Mouse (Mus musculus): ENCODE measurements around the gene Dctpp1. TPM values are rescaled to one million over a fixed set of nuclear protein-coding genes. Genes with fewer than 3 reads are reported as not detected.

The Dctpp1 gene
- polyA plus RNA-seq, 1 experiment from 2014 or later: 114 TPM

DNA sequence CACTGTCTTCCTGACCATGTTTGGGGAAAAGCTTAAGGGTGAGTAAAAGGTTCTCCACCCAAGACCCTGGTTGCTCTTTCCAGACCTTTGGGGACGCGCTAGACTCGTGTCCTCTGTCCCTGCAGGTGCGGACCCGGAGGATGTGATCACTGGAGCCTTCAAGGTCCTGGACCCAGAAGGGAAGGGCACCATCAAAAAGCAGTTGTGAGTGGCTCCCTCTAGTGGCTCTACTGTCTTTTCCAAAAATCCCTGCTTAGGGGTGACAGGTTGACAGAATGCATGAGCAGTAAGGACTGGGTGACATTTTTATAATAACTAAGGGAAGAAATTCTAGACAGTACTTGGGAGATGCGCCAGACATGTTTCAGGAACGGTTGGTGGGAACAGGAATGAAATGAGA is 47.0 kb downstream of the Dctpp1 start:
- no peaks in the 10 kb centered on the region for H3K36me3 ChIP-seq (replicated peaks)
- no peak overlapping the region for H3K4me3 ChIP-seq
- H3K4me1 ChIP-seq: peaks cover 16% of the 10 kb centered on the region
- no peak overlapping the region for H3K4me2 ChIP-seq
- 0 out of 2 replicates have a peak, but pooled peaks cover 4% of the 10 kb centered on the region for H3K27me3 ChIP-seq (replicated peaks)
- no peak for ATAC-seq (replicated peaks)
- 42% methylated on average over 7 of the region's 7 CpGs for WGBS
- H3K9ac ChIP-seq: no peak overlapping the region
- no peak overlapping the region for H3K27ac ChIP-seq
- H3K9me3 ChIP-seq: no peaks in the 10 kb centered on the region

DNA sequence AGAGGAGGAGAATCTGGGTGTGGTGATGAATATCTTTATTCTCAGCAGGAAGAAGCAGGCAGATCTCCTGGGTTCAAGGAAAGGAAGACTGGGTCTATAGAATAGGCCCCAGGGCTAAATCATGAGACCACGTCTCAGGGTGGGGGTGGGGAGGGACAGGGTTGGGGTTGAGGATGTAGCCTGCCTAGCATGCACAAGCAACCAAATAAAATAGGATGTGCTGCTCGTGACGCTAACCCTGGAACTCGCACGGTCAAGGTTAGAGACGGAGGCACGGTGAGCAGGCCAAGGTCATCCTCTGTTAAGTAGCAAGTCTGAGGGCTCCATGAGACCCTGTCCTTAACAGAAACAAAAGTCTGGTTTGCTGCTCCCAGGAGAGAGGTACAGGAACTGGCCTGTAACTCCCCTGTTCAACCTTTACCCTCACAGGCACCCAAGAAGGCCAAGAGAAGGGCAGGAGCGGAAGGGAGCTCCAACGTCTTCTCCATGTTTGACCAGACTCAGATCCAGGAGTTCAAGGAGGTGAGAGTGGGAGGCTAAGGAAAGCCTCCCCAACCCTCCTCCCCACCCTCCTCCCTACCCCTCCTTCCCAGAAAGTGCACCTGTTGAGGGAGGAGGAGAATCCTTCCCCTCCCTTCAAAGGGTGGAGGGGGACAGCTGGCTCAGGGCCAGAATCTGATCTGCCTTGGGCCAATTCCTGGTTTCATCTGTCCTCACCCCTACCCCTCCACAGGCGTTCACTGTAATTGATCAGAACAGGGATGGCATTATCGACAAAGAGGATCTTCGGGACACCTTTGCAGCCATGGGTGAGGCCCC is 47.9 kb downstream of the Dctpp1 start:
- Histone ChIP-seq H3K9ac (no peak overlapping the region), H3K4me3 (no peak overlapping the region), H3K36me3 (replicated peaks) (no peaks in the 10 kb centered on the region), H3K9me3 (no peaks in the 10 kb centered on the region), H3K27ac (no peak overlapping the region), H3K4me1 (peaks cover 18% of the 10 kb centered on the region), H3K27me3 (replicated peaks) (0 out of 2 replicates have a peak, but pooled peaks cover 4% of the 10 kb centered on the region), H3K4me2 (no peak overlapping the region)
- ATAC-seq (replicated peaks): no peak
- WGBS: 88% methylated on average over 12 of the region's 12 CpGs

DNA sequence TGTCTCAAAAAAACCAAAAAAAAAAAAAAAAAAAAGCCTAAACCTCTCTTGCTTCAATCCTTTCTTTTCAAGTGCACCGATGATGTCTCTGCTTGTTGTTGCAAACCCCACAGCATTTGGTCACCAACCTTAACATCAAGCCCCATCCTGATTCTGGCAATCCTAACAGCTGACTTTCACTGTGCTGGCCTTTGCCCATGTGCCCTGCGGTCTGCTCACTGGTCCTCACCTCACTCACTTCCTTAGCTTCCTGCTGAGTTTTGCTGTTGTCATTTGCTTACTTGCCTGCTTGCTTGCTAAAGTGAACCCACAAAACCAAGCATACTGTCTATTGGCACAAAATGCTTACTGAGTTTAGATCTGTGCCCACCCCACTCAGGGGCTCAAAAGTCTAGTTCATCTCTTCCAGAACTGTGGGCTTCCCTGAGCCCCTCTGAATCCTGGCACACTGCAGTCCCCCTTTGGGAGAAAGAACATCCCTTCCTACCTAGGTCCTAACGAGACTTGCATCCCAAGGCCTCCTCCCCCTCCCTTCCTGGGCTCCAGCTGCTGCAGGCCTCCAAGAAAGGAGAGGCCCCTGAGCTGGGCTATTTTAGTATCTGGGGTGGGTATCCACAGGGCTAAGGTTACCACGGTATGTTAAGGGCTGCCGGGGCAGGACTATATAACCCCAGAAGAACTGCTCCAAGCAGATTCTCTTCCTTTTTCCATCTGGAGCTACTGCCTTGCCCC is 49.3 kb downstream of the Dctpp1 start:
- ATAC-seq (replicated peaks): no peak
- H3K4me1 ChIP-seq: peaks cover 33% of the 10 kb centered on the region
- no peaks in the 10 kb centered on the region for H3K36me3 ChIP-seq (replicated peaks)
- no peak overlapping the region for H3K27ac ChIP-seq
- H3K27me3 ChIP-seq (replicated peaks): 0 out of 2 replicates have a peak, but pooled peaks cover 4% of the 10 kb centered on the region
- no peak overlapping the region for H3K9ac ChIP-seq
- 74% methylated on average over 5 of the region's 5 CpGs for WGBS
- no peak overlapping the region for H3K4me2 ChIP-seq
- no peak overlapping the region for H3K4me3 ChIP-seq
- H3K9me3 ChIP-seq: no peaks in the 10 kb centered on the region

DNA sequence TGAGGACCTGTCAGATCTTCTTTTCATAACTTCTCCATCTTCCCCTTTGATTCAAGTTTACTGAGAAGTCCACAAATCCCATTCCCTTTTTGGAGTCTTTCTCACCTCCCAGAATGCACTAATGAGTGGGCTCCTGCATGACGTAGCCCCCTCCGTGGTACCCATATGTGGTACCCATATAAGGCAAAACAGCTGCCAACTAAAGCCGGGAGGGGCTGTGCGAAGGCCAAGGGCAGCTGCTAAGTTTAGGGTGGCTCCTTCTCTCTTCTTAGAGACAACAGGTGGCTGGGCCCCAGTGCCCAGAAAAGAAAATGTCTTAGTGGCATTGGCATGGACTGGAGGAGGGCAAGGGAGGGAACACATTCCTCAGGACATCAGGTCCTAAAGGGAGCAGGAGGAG is 50.2 kb downstream of the Dctpp1 start:
- Histone ChIP-seq H3K27me3 (replicated peaks) (0 out of 2 replicates have a peak, but pooled peaks cover 4% of the 10 kb centered on the region), H3K9me3 (no peaks in the 10 kb centered on the region), H3K27ac (no peak overlapping the region), H3K4me3 (no peak overlapping the region), H3K36me3 (replicated peaks) (no peaks in the 10 kb centered on the region), H3K4me2 (no peak overlapping the region), H3K9ac (no peak overlapping the region), H3K4me1 (peaks cover 40% of the 10 kb centered on the region)
- no peak for ATAC-seq (replicated peaks)
- WGBS: 94% methylated on average over 4 of the region's 4 CpGs

DNA sequence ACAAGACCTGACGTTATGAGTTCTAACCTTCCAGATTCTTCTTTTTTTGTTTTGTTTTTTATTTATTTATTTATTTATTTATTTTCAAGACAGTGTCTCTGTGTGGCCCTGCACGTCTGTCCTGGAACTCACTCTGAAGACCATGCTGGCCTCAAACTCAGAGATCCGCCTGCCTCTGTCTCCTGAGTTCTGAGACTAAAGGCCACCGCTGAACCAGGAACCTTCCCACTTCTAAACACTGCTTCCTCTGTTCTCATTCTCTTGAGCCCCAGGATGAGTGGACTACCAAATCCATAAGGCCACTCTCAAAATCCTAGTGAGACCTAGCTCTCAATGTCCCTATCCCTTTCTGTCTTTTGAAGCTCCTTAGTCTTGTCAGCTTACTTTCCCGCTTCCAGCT is 50.7 kb downstream of the Dctpp1 start:
- Histone ChIP-seq H3K27me3 (replicated peaks) (0 out of 2 replicates have a peak, but pooled peaks cover 4% of the 10 kb centered on the region), H3K9ac (peak overlapping the region; percentile 33; the same call in 1 of the 2 replicates), H3K9me3 (no peaks in the 10 kb centered on the region), H3K4me2 (peak overlapping the region; percentile 73), H3K36me3 (replicated peaks) (no peaks in the 10 kb centered on the region), H3K4me1 (peaks cover 40% of the 10 kb centered on the region), H3K27ac (peak overlapping the region; percentile 90), H3K4me3 (no peak overlapping the region)
- 81% methylated on average over 5 of the region's 5 CpGs for WGBS
- no peak for ATAC-seq (replicated peaks)

DNA sequence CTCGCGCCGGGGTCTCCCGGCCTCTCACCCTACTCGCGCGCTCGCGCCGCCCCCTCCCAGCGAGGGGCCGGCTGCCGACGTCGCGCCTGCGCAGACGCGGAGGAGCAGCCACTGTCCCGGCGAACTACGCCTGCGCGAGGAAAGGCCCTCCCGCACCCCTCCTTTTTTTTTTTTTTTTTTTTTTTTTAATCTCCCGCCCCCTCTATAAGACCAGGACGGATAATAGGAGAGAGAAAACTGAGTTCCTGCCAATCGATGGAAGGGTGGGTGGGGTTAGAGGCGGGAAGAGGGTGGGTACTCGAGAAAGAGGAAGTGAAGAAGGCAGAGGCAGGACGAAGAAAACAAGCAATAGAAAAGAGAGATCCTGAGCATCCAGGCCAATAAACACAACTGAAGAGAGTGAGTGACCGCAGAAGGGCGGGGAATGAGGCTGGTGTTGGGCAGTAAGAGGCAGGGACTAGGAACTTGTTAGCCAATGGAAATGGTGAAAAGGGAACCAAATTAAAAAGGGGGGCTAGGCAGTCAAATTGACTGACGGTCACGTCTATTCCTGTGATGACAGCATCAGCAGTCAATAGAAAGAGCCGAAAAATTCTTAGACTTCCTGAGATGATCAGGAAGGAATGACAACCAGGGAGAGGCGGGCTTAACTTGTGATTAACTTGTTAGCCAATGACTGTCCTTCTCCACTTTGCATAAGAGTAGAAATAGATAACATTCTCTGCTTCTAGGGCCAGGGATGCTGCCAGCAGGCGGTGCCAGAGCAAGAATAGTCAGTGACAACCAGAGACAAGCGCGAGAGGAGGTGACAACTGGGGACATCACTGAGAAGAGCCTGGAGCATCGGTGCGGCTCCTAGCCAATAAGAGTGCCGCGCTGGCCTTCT is 51.7 kb downstream of the Dctpp1 start, which contains the start of gene Mylpf:
TSS of gene Mylpf (plus strand) at position 338 of the 886 bp plus-strand sequence.
- H3K4me2 ChIP-seq: peak within 1 kb of the TSS; percentile 99
- H3K4me1 ChIP-seq: peaks cover 42% of the 10 kb centered on the region
- H3K27me3 ChIP-seq (replicated peaks): 0 out of 2 replicates have a peak, but pooled peaks cover 1% of the 10 kb centered on the region
- H3K4me3 ChIP-seq: peak within 1 kb of the TSS; percentile 98
- H3K9ac ChIP-seq: peak within 1 kb of the TSS; percentile 97
- H3K9me3 ChIP-seq: no peaks in the 10 kb centered on the region
- WGBS: under 1% methylated on average over 44 of the region's 44 CpGs
- peak within 1 kb of the TSS; percentile 90 for H3K27ac ChIP-seq
- peak; percentile 96 for ATAC-seq (replicated peaks)
- 0 out of 2 replicates have a peak, but pooled peaks cover under 1% of the 10 kb centered on the region for H3K36me3 ChIP-seq (replicated peaks)

DNA sequence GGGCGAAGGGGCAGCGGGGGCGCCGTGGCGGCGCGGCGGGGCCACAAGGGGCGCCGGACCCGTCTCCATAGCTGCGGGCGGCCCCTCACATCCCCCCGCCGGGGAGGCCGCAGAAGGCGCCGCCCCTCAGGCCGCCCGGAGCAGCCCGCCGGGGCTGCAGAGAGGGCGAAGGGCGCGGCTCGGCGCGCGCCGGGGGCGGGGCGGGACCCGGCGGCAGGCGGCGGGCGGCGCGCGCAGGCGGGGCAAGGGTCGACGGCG is 52.3 kb downstream of the Dctpp1 start, which contains the start of gene Tbc1d10b:
TSS of gene Tbc1d10b (minus strand) at position 174 of the 258 bp plus-strand sequence.
- peak within 1 kb of the TSS; percentile 90 for H3K27ac ChIP-seq
- 1% methylated on average over 40 of the region's 44 CpGs for WGBS
- peak; percentile 21; the same call in 1 of the 2 replicates for ATAC-seq (replicated peaks)
- peak within 1 kb of the TSS; percentile 98 for H3K4me3 ChIP-seq
- peak within 1 kb of the TSS; percentile 99 for H3K4me2 ChIP-seq
- no peaks in the 10 kb centered on the region for H3K9me3 ChIP-seq
- peak within 1 kb of the TSS; percentile 97 for H3K9ac ChIP-seq
- no peaks in the 10 kb centered on the region for H3K27me3 ChIP-seq (replicated peaks)
- 0 out of 2 replicates have a peak, but pooled peaks cover 5% of the 10 kb centered on the region for H3K36me3 ChIP-seq (replicated peaks)
- peaks cover 42% of the 10 kb centered on the region for H3K4me1 ChIP-seq

DNA sequence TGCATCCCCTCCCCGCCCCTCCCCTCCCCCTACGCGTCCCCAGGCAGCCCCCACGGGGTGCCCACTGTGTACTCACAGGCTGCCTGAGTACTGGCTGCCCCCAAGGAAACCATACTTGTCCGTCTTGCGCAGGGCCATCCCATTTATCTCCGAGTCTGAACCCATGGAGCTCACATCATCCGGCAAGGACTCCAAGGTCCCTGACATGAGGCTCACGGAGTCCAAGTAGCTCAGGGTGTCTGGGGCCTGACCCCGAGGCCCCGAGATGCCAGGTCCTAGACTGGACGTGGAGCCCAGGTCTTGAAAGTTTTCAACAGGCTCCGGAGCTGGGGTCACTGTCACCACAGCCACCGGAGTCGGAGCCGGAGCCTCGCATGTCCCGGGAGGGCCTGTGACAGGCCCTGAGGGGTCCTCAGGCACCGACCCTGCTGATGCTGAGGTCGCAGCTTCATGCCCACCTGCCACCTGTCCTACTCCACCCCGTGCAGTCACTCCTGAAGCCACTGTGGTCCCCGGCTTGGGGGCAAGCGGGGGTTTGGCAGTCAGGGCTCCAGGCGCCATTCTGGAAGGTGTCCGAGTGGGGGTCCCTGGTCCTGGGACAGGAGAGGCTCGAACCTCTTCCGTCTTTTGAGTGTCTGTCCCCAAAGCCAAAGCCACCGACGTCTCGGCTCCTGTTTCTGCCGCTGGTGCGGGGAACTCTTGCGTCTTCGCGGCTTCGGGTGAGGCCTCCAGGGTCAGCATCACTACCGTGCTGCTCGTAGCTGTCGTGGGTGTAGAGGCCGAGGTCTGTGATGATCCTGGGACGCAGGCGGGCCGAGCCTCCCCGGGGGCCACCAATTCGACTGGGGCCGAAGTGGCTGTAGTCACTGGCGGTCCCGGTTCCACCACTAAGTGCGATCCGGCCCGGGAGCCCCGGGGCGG is 52.9 kb downstream of the Dctpp1 start:
- Histone ChIP-seq H3K9ac (peak overlapping the region; percentile 97), H3K9me3 (no peaks in the 10 kb centered on the region), H3K27ac (peak overlapping the region; percentile 90), H3K4me3 (peak overlapping the region; percentile 98), H3K4me2 (peak overlapping the region; percentile 99), H3K4me1 (peaks cover 42% of the 10 kb centered on the region), H3K27me3 (replicated peaks) (no peaks in the 10 kb centered on the region), H3K36me3 (replicated peaks) (peaks cover 11% of the 10 kb centered on the region; the same call in 1 of the 2 replicates)
- WGBS: under 1% methylated on average over 53 of the region's 53 CpGs
- ATAC-seq (replicated peaks): 0 out of 2 replicates have a peak, but pooled peaks have one; percentile 5

Other genes starting within 250 kb of the Dctpp1 start
- gene Mvp, start 246.1 kb downstream of the Dctpp1 start, polyA plus RNA-seq (2015; fragmentation: Nextera tagmentation; extraction: Ambion mirVana): 4.0 and 4.5 TPM in 2 replicates
- 1.0 TPM in 1 of 2 replicates, not detected in the other for gene Pagr1b, start 244.2 kb downstream of the Dctpp1 start, polyA plus RNA-seq (2015; fragmentation: Nextera tagmentation; extraction: Ambion mirVana)
- 46.9 and 73.4 TPM in 2 replicates for gene Pagr1a, start 243.4 kb downstream of the Dctpp1 start, polyA plus RNA-seq (2015; fragmentation: Nextera tagmentation; extraction: Ambion mirVana)
- 44.9 and 52.6 TPM in 2 replicates for gene Gm42742, start 239.6 kb downstream of the Dctpp1 start, polyA plus RNA-seq (2015; fragmentation: Nextera tagmentation; extraction: Ambion mirVana)
- gene Prrt2, start 239.5 kb downstream of the Dctpp1 start, polyA plus RNA-seq (2015; fragmentation: Nextera tagmentation; extraction: Ambion mirVana): 40.7 and 42.3 TPM in 2 replicates
- gene Maz, start 233.7 kb downstream of the Dctpp1 start, polyA plus RNA-seq (2015; fragmentation: Nextera tagmentation; extraction: Ambion mirVana): 78.0 and 89.8 TPM in 2 replicates
- gene Kif22, start 218.2 kb downstream of the Dctpp1 start, polyA plus RNA-seq (2015; fragmentation: Nextera tagmentation; extraction: Ambion mirVana): 21.4 and 24.8 TPM in 2 replicates
- not detected in 2 replicates for gene Zg16, start 173.4 kb downstream of the Dctpp1 start, polyA plus RNA-seq (2015; fragmentation: Nextera tagmentation; extraction: Ambion mirVana)
- gene AI467606, start 169.3 kb downstream of the Dctpp1 start, polyA plus RNA-seq (2015; fragmentation: Nextera tagmentation; extraction: Ambion mirVana): 1.9 and 2.3 TPM in 2 replicates
- 0.76 and 0.83 TPM in 2 replicates for gene Qprt, start 138.5 kb downstream of the Dctpp1 start, polyA plus RNA-seq (2015; fragmentation: Nextera tagmentation; extraction: Ambion mirVana)
- 0.04 TPM in 1 of 2 replicates, not detected in the other for gene Spn, start 122.9 kb downstream of the Dctpp1 start, polyA plus RNA-seq (2015; fragmentation: Nextera tagmentation; extraction: Ambion mirVana)
- gene Cd2bp2, start 64.7 kb downstream of the Dctpp1 start, polyA plus RNA-seq (2015; fragmentation: Nextera tagmentation; extraction: Ambion mirVana): 82.1 and 82.6 TPM in 2 replicates
- 39.6 and 44.8 TPM in 2 replicates for gene Tbc1d10b, start 52.2 kb downstream of the Dctpp1 start, polyA plus RNA-seq (2015; fragmentation: Nextera tagmentation; extraction: Ambion mirVana)
- gene Mylpf, start 51.8 kb downstream of the Dctpp1 start, polyA plus RNA-seq (2015; fragmentation: Nextera tagmentation; extraction: Ambion mirVana): 3.9 and 5.0 TPM in 2 replicates
- gene Zfp553, start 27.6 kb downstream of the Dctpp1 start, polyA plus RNA-seq (2015; fragmentation: Nextera tagmentation; extraction: Ambion mirVana): 63.7 and 64.1 TPM in 2 replicates
- gene Sept1, start 27.6 kb downstream of the Dctpp1 start, polyA plus RNA-seq (2015; fragmentation: Nextera tagmentation; extraction: Ambion mirVana): 17.0 and 18.2 TPM in 2 replicates
- 72.0 and 73.1 TPM in 2 replicates for gene Zfp771, start 16.4 kb downstream of the Dctpp1 start, polyA plus RNA-seq (2015; fragmentation: Nextera tagmentation; extraction: Ambion mirVana)
- 59.9 and 62.3 TPM in 2 replicates for gene Sephs2, start 13.3 kb upstream of the Dctpp1 start, polyA plus RNA-seq (2015; fragmentation: Nextera tagmentation; extraction: Ambion mirVana)
- gene Itgal, start 35.6 kb upstream of the Dctpp1 start, polyA plus RNA-seq (2015; fragmentation: Nextera tagmentation; extraction: Ambion mirVana): 0.19 and 0.37 TPM in 2 replicates
- gene Zfp768, start 84.9 kb upstream of the Dctpp1 start, polyA plus RNA-seq (2015; fragmentation: Nextera tagmentation; extraction: Ambion mirVana): 19.1 and 19.2 TPM in 2 replicates
- gene Zfp747, start 115.3 kb upstream of the Dctpp1 start, polyA plus RNA-seq (2015; fragmentation: Nextera tagmentation; extraction: Ambion mirVana): 10.3 and 10.5 TPM in 2 replicates
- 5.2 and 6.6 TPM in 2 replicates for gene 9130019O22Rik, start 126.5 kb upstream of the Dctpp1 start, polyA plus RNA-seq (2015; fragmentation: Nextera tagmentation; extraction: Ambion mirVana)
- gene E430018J23Rik, start 132.9 kb upstream of the Dctpp1 start, polyA plus RNA-seq (2015; fragmentation: Nextera tagmentation; extraction: Ambion mirVana): 6.3 and 6.6 TPM in 2 replicates
- 5.7 and 6.4 TPM in 2 replicates for gene Zfp764, start 146.1 kb upstream of the Dctpp1 start, polyA plus RNA-seq (2015; fragmentation: Nextera tagmentation; extraction: Ambion mirVana)
- gene Zfp688, start 161.4 kb upstream of the Dctpp1 start, polyA plus RNA-seq (2015; fragmentation: Nextera tagmentation; extraction: Ambion mirVana): 32.0 and 34.2 TPM in 2 replicates
- 16.1 and 16.4 TPM in 2 replicates for gene Zfp689, start 188.4 kb upstream of the Dctpp1 start, polyA plus RNA-seq (2015; fragmentation: Nextera tagmentation; extraction: Ambion mirVana)
- 40.5 TPM in 2 replicates for gene Prr14, start 198.9 kb upstream of the Dctpp1 start, polyA plus RNA-seq (2015; fragmentation: Nextera tagmentation; extraction: Ambion mirVana)
- gene Fbrs, start 218.5 kb upstream of the Dctpp1 start, polyA plus RNA-seq (2015; fragmentation: Nextera tagmentation; extraction: Ambion mirVana): 13.8 and 15.9 TPM in 2 replicates

All from midbrain, embryonic 15.5 days (tissue).